Mouse (Mus musculus): ENCODE measurements around the gene Cyp2c65. TPM values are rescaled to one million over a fixed set of nuclear protein-coding genes. Genes with fewer than 3 reads are reported as not detected.

Cyp2c65 gene
- not detected in 2 replicates for polyA plus RNA-seq (2015; fragmentation: Nextera tagmentation; extraction: Ambion mirVana)

GRCm38 (mm10) chr19:39060719-39061118 is at the start of gene Cyp2c65:
Gene Cyp2c65, plus strand, starts transcription at chr19:39061015.

DNA sequence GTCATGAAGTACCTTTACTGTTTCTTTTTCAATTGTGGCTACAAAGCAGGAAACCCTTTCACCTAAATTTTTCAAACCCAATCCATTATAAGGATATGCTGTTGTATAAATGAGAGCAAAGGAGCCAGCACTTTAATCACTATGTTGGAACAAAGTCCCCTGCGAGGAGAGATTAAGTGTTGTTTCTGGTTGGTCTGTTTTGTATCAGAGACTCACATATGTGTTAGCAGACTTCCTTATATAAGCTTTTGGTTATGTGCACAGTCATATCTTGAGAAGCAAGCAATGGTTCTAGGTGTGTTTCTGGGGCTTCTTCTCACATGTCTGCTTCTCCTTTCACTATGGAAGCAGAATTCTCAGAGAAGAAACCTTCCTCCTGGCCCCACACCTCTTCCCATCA is 52.8 kb downstream of the Cyp2c65 start, which contains the start of gene Cyp2c66:
Gene Cyp2c66 (plus strand): TSS at position 255 of the 400 bp plus-strand sequence.

Other genes starting within 250 kb of the Cyp2c65 start
- 3.0 and 3.3 TPM in 2 replicates for gene Noc3l, start 241.8 kb upstream of the Cyp2c65 start, polyA plus RNA-seq (2015; fragmentation: Nextera tagmentation; extraction: Ambion mirVana)
- gene Tbc1d12, start 224.4 kb upstream of the Cyp2c65 start, polyA plus RNA-seq (2015; fragmentation: Nextera tagmentation; extraction: Ambion mirVana) = 9.7 and 10.1 TPM in 2 replicates
- 6.6 TPM in 2 replicates for gene Hells, start 130.1 kb upstream of the Cyp2c65 start, polyA plus RNA-seq (2015; fragmentation: Nextera tagmentation; extraction: Ambion mirVana)
- gene Cyp2c55, start 54.0 kb upstream of the Cyp2c65 start, polyA plus RNA-seq (2015; fragmentation: Nextera tagmentation; extraction: Ambion mirVana) = not detected in 2 replicates
- not detected in 2 replicates for gene Cyp2c66, start 52.9 kb downstream of the Cyp2c65 start, polyA plus RNA-seq (2015; fragmentation: Nextera tagmentation; extraction: Ambion mirVana)
- gene Cyp2c29, start 208.4 kb downstream of the Cyp2c65 start, polyA plus RNA-seq (2015; fragmentation: Nextera tagmentation; extraction: Ambion mirVana) = not detected in 2 replicates